In the genomic region with DNA sequence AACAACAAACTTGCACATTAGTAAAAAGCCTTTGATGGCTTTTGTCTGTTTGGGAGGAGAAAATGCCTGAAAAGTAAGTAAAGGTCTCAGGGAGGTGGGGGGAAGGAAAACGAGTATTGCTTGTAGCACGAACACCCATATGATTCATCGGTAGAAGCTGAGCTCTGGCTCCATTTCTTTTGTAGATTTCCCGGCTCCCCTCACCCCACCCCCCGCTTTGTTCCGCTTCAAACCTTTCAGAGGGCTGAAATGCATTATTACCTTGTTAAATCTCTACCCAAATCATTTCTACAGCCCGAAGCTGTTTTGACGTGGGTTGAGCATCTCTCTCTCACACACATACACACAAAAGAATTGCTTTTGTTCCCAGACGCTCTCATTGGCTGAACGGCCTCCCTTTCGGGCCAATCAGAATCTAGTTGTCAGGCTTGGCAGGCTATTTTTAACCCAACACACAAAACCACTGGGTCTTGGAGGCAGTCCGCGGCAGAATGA, we compare ENCODE assay signal across 8 mouse cellular contexts.
DNase-seq lines count a peak whose midpoint lies in the region; ATAC-seq and TF ChIP-seq lines count a peak whose summit lies in the region.

No protein-coding gene starts in this region.

- peak overlapping the region; percentile 52 for H3K4me2 ChIP-seq in embryonic facial prominence, embryonic 11.5 days (ENCODE audit: low read depth, low read length)
- H3K4me2 ChIP-seq in intestine, postnatal 0 days (replicated peaks; ENCODE audit: low read depth), result peak overlapping the region; percentile 84

- TF ChIP-seq CTCF in intestine, postnatal 0 days (IDR thresholded peaks at IDR 0.05; ENCODE audit: low read depth), result no peak

- peak; percentile 89 for DNase-seq in adrenal gland, postnatal 14 days
- peak; percentile 94 for DNase-seq in embryonic facial prominence, embryonic 11.5 days (ENCODE audit: low spot score)
- DNase-seq in left cerebral cortex, postnatal 36 days (ENCODE audit: low spot score in 2 of 2), result peak; percentile 86 to 90
- DNase-seq in midbrain, embryonic 10.5 days (ENCODE audit: low spot score), result peak; percentile 86
- DNase-seq in right cerebral cortex, postnatal 36 days (ENCODE audit: low spot score in 2 of 2), result peak; percentile 86 to 93
- peak; percentile 71 to 75 for DNase-seq in urinary bladder, postnatal 4 days (ENCODE audit: low spot score in 2 of 2)

- no peaks in the 10 kb centered on the region for H3K9me3 ChIP-seq in embryonic facial prominence, embryonic 11.5 days (replicated peaks; ENCODE audit: control insufficient read depth, low read length)
- no peaks in the 10 kb centered on the region for H3K9me3 ChIP-seq in intestine, postnatal 0 days (ENCODE audit: control insufficient read depth)
- no peaks in the 10 kb centered on the region for H3K9me3 ChIP-seq in midbrain, embryonic 10.5 days (replicated peaks)

- no peaks in the 10 kb centered on the region for H3K4me1 ChIP-seq in embryonic facial prominence, embryonic 11.5 days (ENCODE audit: control insufficient read depth, insufficient read depth, low read length)
- H3K4me1 ChIP-seq in intestine, postnatal 0 days (replicated peaks; ENCODE audit: control insufficient read depth, insufficient read depth, low read length), result no peaks in the 10 kb centered on the region
- peaks cover 15% of the 10 kb centered on the region; the same call in 1 of the 2 replicates for H3K4me1 ChIP-seq in midbrain, embryonic 10.5 days

- ATAC-seq in embryonic facial prominence, embryonic 11.5 days (replicated peaks; ENCODE audit: insufficient number of reproducible peaks, low FRiP score, low TSS enrichment, low read depth), result peak; percentile 92
- peak; percentile 90 for ATAC-seq in granulocyte monocyte progenitor cell, adult 5-6 weeks (replicated peaks; ENCODE audit: poor library complexity, severe bottlenecking)
- peak; percentile 77 for ATAC-seq in intestine, postnatal 0 days

- H3K4me3 ChIP-seq in embryonic facial prominence, embryonic 11.5 days (ENCODE audit: low read depth, low read length), result peak overlapping the region; percentile 36
- peak overlapping the region; percentile 53 for H3K4me3 ChIP-seq in intestine, postnatal 0 days (ENCODE audit: low read depth, low read length)
- H3K4me3 ChIP-seq in midbrain, embryonic 10.5 days, result peak overlapping the region; percentile 61

- peak overlapping the region; percentile 75 for H3K9ac ChIP-seq in embryonic facial prominence, embryonic 11.5 days (replicated peaks; ENCODE audit: low read length)
- peak overlapping the region; percentile 38 for H3K9ac ChIP-seq in intestine, postnatal 0 days (ENCODE audit: low read depth, low read length)

- intact Hi-C loops in left cerebral cortex, postnatal 36 days (cut with DNase I), result loop anchor here (1.0 to 10.0 kb wide), 3 partner anchors 359 to 1099 kb away; partner anchors contain the start of gene Btg1

- WGBS in embryonic facial prominence, embryonic 11.5 days, result under 1% methylated on average over 13 of the region's 13 CpGs
- WGBS in intestine, postnatal 0 days, result 2% methylated on average over 13 of the region's 13 CpGs
- WGBS in midbrain, embryonic 10.5 days, result 0% methylated on average over 13 of the region's 13 CpGs

- H3K36me3 ChIP-seq in embryonic facial prominence, embryonic 11.5 days (replicated peaks; ENCODE audit: control insufficient read depth, insufficient read depth, low read depth, low read length), result no peaks in the 10 kb centered on the region
- no peaks in the 10 kb centered on the region for H3K36me3 ChIP-seq in intestine, postnatal 0 days (ENCODE audit: control insufficient read depth, insufficient read depth)
- H3K36me3 ChIP-seq in midbrain, embryonic 10.5 days, result no peaks in the 10 kb centered on the region

- H3K27ac ChIP-seq in embryonic facial prominence, embryonic 11.5 days (replicated peaks; ENCODE audit: low read depth, low read length), result peak overlapping the region; percentile 96
- H3K27ac ChIP-seq in intestine, postnatal 0 days (ENCODE audit: low read depth, low read length), result peak overlapping the region; percentile 75
- H3K27ac ChIP-seq in midbrain, embryonic 10.5 days (replicated peaks), result peak overlapping the region; percentile 93

- no peaks in the 10 kb centered on the region for H3K27me3 ChIP-seq in embryonic facial prominence, embryonic 11.5 days (ENCODE audit: control insufficient read depth, insufficient read depth, low read length)
- H3K27me3 ChIP-seq in intestine, postnatal 0 days (replicated peaks; ENCODE audit: control insufficient read depth, insufficient read depth, low read length), result no peaks in the 10 kb centered on the region
- H3K27me3 ChIP-seq in midbrain, embryonic 10.5 days (ENCODE audit: low read depth, poor library complexity, severe bottlenecking), result no peaks in the 10 kb centered on the region

Comparison
In these comparisons a context has a peak if more than half of its experiments do, and no peak if none do; other contexts are left out.
1. Peak in every context shown above with its lines: DNase-seq, ATAC-seq, H3K4me3 ChIP-seq and H3K27ac ChIP-seq.